Mouse (Mus musculus) kidney, adult 9 months (tissue): ENCODE results near the gene Gpc6.
A peak's percentile ranks its signal among the peaks of the same experiment; 100 is the strongest.

ENCODE experiments used
- DNase-seq: peaks from one replicate; pipeline ENCODE4 v3.0.0; 2022

The Gpc6 gene

DNA sequence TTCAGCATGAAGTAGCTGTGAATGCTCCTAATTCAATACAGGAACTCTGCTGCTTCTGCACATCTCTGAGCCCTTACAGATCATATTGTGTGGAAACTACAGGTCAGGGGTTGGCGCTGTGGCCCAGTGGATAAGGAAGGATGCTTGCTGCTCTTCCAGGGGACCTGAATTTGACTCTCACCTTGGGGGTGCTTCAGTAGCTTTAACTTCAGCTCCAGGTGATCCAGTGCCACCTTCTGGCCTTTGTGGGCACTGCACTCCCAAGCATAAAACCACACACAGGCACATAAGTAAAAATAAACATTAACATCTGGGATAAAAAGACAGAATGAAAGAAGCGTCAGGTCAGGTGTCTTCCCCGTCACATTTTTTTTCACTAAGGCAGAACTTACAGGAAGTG, 957.1 kb downstream of the Gpc6 start:
- peak; percentile 56 for DNase-seq

DNA sequence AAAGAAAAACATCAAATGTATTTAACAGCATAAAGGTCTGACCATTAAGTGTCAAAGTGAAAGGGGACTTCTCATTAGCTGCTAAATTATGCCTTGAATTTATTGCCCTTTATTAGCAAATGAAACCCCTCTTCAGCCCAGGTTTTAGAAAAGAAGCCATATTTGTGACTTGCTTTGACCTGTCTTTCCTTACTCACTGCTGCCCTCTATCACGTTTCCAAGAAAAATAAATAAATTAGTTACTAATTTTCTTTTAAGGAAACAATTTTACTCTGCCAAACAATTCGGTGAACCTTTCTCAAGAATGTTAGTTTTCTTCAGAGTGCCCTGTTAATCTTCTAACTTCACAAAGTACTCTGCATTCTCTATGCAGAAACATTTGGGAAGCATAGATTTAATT, 964.5 kb downstream of the Gpc6 start:
- no peak for DNase-seq

- DNase-seq, result no peak
These were observed 966.3 kb downstream of the Gpc6 start for GRCm38 (mm10) chr14:117891426-117891825.

- no peak for DNase-seq
These were observed 966.9 kb downstream of the Gpc6 start for GRCm38 (mm10) chr14:117892026-117892425.

DNA sequence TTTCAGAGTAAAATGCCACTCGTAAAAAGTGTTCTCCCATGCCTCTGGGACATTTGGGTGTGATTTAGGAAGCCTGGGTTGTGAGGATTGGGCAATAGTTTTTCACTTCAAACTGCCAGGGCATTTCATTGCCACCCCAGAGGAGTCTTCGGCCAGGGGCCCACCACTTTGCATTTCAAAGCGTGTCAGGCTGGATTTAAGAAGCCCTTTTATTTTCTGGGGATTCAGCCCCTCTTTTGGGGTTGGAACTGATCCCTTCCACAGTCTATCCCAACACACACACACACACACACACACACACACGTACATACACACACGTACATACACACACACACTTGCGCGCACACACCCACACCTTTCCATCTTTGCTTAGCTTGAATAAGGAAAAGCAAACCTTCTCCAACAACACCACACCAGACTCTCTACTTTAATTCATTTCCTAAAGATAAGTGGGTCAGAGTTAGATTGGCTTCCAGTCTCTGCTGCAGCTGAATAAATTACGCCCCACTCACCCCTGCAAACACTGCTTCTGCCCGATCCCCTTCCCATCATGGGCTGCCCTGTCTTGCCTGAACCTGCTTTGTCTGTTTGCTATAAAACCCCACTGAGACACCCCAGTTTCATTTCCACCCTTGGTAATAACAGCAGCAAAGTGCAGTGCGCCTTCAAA, 969.9 kb downstream of the Gpc6 start:
- no peak for DNase-seq

GRCm38 (mm10) chr14:117895539-117895912, 970.4 kb downstream of the Gpc6 start:
- DNase-seq, result no peak

DNA sequence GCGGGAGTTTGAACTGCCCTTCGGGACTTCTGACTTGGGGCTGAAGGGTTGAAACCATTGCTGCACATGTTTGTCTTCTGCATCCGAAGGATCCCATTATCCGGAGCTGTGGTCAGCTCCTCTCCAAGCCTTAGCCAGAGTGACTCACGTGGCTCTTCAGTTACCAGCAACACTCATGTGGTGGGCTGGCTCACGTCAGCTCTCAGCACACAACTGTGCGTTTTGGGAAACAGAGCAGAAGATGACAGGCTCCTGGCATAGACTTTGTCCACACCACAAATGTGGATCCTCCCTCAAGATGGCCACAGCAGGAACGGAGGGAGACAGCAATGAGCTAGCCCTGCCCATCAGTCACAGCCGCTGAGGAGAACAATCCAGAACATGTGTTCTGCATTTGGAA, 979.2 kb downstream of the Gpc6 start:
- DNase-seq, result no peak

- DNase-seq, result no peak
These were observed 980.6 kb downstream of the Gpc6 start for GRCm38 (mm10) chr14:117905701-117906100.

- no peak for DNase-seq
These were observed 981.2 kb downstream of the Gpc6 start for GRCm38 (mm10) chr14:117906361-117906760.

- no peak for DNase-seq
These were observed 983.3 kb downstream of the Gpc6 start for GRCm38 (mm10) chr14:117908231-117908920.

DNA sequence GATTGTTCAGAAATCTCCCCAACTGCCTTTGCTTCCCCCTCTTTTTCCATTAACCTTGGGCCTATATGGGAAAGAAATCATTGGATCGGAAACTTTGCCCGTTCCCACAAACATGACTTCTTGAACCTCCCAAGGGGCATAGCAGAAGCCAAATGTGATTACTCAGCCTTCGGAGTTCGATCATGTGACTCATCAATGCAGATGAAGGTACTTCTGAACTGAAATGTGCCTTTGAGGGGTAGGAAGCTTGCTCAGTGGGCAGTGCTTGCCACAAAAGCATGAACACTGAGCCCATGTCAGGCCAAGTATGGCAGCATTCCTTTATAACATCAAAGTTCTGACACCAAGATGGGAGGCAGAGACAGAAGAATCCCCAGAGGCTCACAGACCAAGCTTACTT, 983.9 kb downstream of the Gpc6 start:
- DNase-seq, result no peak

DNA sequence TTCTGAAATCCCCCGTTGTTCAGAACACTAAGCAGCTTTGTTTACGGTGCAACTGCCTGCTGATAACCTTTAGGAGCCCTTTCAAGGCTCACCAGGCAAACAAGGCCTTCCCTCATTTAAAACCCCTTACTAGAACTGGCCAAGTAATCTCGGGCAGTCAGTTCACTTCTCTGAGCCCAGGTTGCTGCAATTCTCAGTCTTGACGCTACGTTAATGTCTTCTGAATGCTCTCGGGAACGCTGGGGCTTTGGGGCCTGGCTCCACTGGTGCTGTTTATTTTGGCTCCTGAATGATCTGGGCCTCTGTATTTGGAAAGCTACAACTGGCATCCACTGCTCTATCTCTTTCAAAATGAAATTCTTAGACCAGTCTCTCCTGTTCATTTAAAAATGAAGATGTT, 985.2 kb downstream of the Gpc6 start:
- no peak for DNase-seq

- no peak for DNase-seq
These were observed 987.6 kb downstream of the Gpc6 start for GRCm38 (mm10) chr14:117912624-117913270.

DNA sequence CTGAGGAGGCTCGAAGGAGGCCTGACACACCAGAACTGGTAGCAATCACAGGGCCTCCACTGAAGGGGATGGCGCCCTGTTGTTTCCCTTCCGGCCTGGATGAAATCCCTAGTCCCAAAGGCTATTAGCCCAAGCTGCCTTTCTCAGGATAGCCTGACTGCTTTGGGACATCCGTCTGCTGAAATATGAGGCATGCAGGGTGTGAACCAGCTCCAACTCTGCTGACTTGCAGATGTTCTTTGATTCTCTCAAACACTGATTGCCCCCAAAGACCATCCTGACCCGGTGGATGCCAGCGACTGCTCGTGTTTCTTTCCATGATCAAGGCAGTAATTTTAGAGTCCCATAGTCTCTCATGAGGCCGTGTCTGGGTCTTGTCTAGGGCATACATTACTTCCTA, 991.5 kb downstream of the Gpc6 start:
- no peak for DNase-seq

GRCm38 (mm10) chr14:117918724-117919123, 993.6 kb downstream of the Gpc6 start:
- no peak for DNase-seq

DNA sequence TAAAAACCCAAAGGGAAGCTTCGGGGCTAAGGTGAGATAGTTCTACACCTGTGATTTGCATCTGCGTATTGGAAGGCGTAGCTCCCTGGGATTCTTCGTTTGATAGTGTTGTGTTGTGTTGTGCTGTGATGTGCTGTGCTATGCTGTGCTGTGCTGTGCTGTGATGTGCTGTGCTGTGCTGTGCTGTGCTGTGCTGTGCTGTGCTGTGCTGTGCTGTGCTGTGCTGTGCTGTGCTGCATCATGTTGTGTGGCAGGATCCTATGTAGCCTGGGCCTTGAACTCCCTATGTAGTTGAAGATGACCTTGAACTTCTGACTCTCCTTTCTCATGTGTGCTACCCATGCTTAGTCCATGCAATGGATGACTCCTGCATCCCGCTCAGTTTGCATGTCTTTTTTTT, 994.5 kb downstream of the Gpc6 start:
- no peak for DNase-seq

- DNase-seq, result no peak
These were observed 996.4 kb downstream of the Gpc6 start for GRCm38 (mm10) chr14:117921393-117922014.

DNA sequence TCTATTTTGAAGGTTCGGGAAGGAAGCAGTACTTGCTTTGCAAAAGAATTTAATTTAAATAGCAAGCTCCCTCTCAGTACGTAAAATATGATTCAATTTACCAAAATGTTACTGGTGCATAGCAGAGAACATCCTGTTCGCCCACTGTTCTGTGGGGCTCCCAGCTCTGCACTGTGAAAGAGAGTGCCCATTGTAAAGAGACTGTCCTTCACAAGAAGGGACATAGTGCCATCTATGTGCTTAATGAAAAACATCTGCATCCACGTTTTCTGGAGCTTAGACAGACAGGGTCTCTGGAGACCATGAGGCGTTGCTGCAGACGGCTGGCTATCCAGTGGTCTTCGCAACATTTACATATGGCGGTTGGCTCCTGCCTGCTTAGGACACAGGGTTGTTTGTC, 998.6 kb downstream of the Gpc6 start:
- DNase-seq, result no peak

DNA sequence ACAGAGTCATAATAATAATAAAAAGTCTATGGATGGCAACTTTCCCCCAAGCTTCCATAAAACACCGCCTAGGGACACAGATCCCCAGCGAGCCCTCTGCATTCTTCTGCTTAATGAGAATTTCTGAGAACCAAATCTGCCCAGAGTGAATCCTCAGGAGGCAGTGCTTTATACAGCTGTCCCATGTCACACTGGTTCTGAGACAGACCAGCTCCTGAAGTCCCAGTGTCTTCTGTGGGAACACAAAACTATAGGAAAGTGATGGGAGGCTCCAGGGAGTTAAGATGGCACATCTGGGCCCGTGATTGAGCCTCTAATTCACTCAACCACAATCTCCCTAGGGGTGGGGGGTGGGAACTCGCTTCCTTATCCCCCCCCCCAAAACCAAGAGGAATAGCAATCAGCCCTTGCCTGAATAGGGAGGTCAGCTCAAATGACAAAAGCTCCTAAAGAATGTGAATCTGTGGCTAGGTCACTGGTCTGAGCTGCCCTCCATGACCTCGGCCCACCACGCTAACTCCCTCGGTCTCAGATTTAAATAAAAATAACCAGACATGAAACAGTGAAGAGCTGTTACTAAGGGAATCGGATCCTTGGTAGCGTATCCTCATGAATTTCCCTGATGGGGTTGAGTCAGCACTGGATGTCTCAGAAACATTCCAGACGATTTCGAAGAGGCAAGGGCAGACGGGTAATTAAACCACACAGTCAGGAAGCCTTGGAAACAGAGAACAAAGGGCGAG, 1005.2 kb downstream of the Gpc6 start:
- no peak for DNase-seq

DNA sequence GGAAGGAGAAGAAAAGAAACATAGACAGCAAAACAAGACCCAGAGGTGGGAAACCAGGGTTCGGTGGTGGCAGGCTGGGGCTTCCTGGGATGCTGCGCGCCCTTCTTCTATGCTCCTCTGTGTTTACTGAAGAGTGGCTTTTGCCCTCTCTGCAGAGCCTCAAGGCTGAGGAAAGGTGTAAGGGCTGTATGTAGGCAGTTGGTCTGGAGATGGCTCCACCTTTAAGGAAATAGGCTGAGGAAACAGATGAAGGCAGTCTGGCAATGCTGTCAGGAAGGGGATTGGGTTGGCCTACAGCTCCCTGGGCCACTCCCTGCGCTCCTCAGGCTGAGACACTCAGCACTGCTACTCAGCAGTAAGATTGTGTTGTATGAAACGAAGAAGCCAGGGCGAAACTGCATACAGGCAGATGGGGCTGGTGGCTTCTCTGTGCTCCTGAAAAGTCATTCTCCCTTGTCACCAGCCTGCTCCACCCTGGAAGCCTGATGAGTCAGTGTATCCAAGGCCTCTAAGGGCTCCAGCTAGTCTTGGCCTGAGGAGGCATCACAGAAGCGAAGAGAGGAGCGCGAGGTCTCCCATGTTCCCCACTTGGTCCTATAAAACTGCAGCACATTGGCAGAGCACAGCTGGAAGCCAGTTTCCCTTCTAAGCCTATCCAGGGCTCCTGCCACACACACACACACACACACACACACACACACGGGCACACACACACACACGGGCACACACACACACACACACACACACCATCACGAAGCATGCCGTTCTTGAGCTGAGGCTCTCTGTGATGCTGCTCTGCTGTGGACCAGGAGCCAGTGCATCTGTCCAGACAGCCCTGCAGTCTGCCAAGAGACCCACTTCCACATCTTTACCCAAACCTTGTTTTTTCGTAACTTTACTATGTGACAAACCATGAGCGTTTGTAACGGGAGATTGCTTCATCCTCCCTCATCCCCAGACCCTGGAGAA, 1006.0 kb downstream of the Gpc6 start:
- DNase-seq, result no peak

DNA sequence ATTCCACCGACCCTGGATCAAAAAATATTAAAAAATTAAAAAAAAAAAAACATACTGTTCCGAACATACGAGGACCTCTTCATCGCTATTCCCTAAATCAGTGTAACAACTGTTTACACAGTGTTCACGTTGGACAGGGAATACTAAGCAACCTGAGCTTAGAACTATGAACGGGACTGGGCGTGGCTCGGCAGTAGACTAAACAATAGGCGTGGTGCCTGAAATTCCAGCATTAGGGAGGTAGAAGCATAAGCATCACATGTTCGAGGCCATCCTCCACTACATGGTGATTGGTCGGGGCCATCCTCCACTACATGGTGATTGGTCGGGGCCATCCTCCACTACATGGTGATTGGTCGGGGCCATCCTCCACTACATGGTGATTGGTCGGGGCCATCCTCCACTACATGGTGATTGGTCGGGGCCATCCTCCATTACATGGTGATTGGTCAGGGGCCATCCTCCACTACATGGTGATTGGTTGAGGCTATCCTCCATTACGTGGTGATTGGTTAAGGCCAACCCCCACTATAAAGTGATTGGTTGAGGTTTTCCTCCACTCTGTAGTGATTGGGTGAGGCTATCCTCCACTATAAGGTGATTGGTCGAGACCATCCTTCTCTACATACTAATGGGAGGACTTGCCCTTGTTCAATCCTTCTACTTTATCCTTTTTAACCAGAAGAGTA, 1007.2 kb downstream of the Gpc6 start:
- DNase-seq, result no peak
